Mouse (Mus musculus) midbrain, embryonic 13.5 days (tissue): ENCODE results near the gene A930002H24Rik. TPM values are rescaled to one million over a fixed set of nuclear protein-coding genes. Genes with fewer than 3 reads are reported as not detected.
"Not testable (repeated sequence)": the region's sequence is repeated elsewhere in the genome, so short reads cannot be mapped to it uniquely, and the experiment has no call there.

Experiments
- ATAC-seq: fragments of 200-750 bp; cut with Nextera tagmentation; 2 replicates; pipeline ENCODE4 v1.8.0; 2017; ENCODE audit warnings: mild to moderate bottlenecking, moderate TSS enrichment, moderate library complexity
- H3K27ac ChIP-seq: fragments of 300-500 bp; sonication (generic); 2 replicates; pipeline ENCODE4 v1.5.1; 2015; ENCODE audit warnings: inconsistent platforms, mild to moderate bottlenecking, moderate library complexity
- H3K27me3 ChIP-seq: fragments of 300-500 bp; sonication (generic); 2 replicates; pipeline ENCODE4 v1.6.1; 2015; ENCODE audit warnings: mild to moderate bottlenecking, inconsistent platforms
- H3K36me3 ChIP-seq: fragments of 300-500 bp; sonication (generic); 2 replicates; pipeline ENCODE4 v1.6.1; 2015; ENCODE audit warnings: mild to moderate bottlenecking, inconsistent platforms
- H3K4me1 ChIP-seq: fragments of 300-500 bp; sonication (generic); replicated peaks from 2 replicates; pipeline ENCODE4 v1.6.1; 2015; ENCODE audit warnings: inconsistent platforms
- H3K4me2 ChIP-seq: fragments of 300-500 bp; sonication (generic); replicated peaks from 2 replicates; pipeline ENCODE4 v1.6.1; 2015; ENCODE audit warnings: moderate library complexity, mild to moderate bottlenecking, inconsistent platforms
- H3K4me3 ChIP-seq: fragments of 300-500 bp; sonication (generic); replicated peaks from 2 replicates; pipeline ENCODE4 v1.5.1; 2015; ENCODE audit warnings: mild to moderate bottlenecking, inconsistent platforms
- H3K9ac ChIP-seq: fragments of 300-500 bp; sonication (generic); replicated peaks from 2 replicates; pipeline ENCODE4 v1.6.1; 2015; ENCODE audit warnings: mild to moderate bottlenecking, inconsistent platforms
- H3K9me3 ChIP-seq: fragments of 300-500 bp; sonication (generic); 2 replicates; pipeline ENCODE4 v1.6.1; 2016; ENCODE audit warnings: mild to moderate bottlenecking, inconsistent platforms
- WGBS: fragments of 180-500 bp; shearing (Covaris S2); methylation state at CpG from one replicate; pipeline ENCODE4 v1.1.7; 2015; 5-methylcytosine and 5-hydroxymethylcytosine counted together
- polyA plus RNA-seq: library from polyadenylated mRNA; unstranded; fragments of >200 nt; fragmentation: Nextera tagmentation; extraction: Ambion mirVana; gene quantifications from 2 replicates; pipeline ENCODE4 v1.2.1, GENCODE M21; 2015

Gene A930002H24Rik
- polyA plus RNA-seq, 1 experiment from 2014 or later: 1.8 TPM

DNA sequence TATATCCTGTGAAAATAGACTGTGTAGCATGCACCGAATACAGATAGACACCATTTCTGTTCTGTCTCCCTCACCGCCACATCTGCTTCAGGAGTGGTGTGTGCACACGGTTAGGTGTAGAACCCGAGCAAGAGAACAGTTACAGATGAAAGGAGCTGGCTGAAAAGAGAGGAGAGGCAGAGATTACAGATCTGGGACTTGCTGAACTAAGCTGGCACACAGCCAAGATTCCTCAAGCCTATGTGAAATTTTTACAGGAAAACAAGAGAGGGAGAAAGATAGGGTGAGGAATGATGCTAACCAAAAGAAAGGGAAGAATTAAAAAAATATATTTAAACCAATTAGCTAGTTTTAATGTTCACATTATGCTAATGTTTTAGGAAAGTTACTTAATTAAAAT, 2.6 kb downstream of the A930002H24Rik start:
- H3K4me1 ChIP-seq: peaks cover 16% of the 10 kb centered on the region; the same call in 1 of the 2 replicates
- no peak overlapping the region for H3K4me2 ChIP-seq
- H3K36me3 ChIP-seq: no peaks in the 10 kb centered on the region
- no peak overlapping the region for H3K9ac ChIP-seq
- no peak for ATAC-seq
- 53% methylated on average over 4 of the region's 4 CpGs for WGBS
- H3K27me3 ChIP-seq: 0 out of 2 replicates have a peak, but pooled peaks cover 6% of the 10 kb centered on the region
- no peak overlapping the region for H3K27ac ChIP-seq
- no peak overlapping the region for H3K4me3 ChIP-seq
- no peaks in the 10 kb centered on the region for H3K9me3 ChIP-seq

DNA sequence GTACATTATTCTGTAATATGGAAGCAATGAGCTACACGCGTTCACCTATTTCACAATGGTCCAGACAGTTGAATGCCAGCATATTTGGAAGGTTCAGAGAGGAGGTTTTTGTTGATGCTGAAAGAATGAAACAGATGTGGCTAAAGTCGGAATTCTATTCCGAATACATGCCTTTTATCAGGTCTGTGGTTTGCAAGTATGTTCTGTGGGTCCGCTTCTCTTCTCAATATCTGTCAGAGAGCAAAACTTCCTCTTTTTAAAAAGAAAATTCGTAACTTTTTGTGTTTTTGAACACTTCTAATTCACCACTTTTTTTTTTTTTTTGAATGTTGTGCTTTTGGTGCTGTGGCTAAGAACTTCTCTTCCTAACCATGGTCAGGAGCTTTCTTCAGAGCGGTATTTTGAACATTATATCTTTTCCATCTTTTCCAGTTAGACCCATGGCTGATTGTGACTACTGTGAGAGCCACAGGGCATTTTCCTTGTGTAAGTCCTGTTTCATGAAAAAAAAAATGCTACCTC, 6.5 kb downstream of the A930002H24Rik start:
- Histone ChIP-seq H3K27me3 (0 out of 2 replicates have a peak, but pooled peaks cover 3% of the 10 kb centered on the region), H3K27ac (no peak overlapping the region), H3K4me3 (no peak overlapping the region), H3K4me2 (no peak overlapping the region), H3K36me3 (no peaks in the 10 kb centered on the region), H3K9me3 (no peaks in the 10 kb centered on the region), H3K4me1 (peaks cover 3% of the 10 kb centered on the region; the same call in 1 of the 2 replicates), H3K9ac (no peak overlapping the region)
- WGBS: 91% methylated on average over 7 of the region's 7 CpGs
- ATAC-seq: no peak

DNA sequence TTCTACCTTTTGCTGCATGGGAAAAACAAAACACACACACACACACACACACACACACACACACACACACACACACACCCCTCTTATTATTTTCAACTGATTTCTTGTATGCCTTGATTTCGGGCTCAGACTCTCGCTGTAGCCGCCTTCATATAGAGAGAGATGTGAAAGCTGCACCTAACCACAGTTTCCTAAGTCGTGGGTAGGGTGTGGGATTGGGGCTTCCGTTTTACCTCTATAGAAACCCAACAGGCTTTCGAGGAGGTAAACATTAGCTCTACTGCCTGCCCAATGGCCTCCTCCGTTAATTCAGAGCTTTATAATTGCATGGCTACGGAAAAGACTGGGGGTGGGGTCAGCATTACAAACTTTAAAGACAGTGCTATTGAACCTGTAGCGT, 13.6 kb downstream of the A930002H24Rik start:
- ATAC-seq: no peak; the same call in 1 of the 2 replicates
- Histone ChIP-seq H3K36me3 (no peaks in the 10 kb centered on the region), H3K4me3 (no peak overlapping the region; the same call in 1 of the 2 replicates), H3K4me1 (peaks cover 7% of the 10 kb centered on the region; the same call in 1 of the 2 replicates), H3K9ac (no peak overlapping the region), H3K27ac (no peak overlapping the region; the same call in 1 of the 2 replicates), H3K4me2 (peak overlapping the region; percentile 56; the same call in 1 of the 2 replicates), H3K9me3 (no peaks in the 10 kb centered on the region), H3K27me3 (no peaks in the 10 kb centered on the region)
- WGBS: 87% methylated on average over 9 of the region's 9 CpGs

DNA sequence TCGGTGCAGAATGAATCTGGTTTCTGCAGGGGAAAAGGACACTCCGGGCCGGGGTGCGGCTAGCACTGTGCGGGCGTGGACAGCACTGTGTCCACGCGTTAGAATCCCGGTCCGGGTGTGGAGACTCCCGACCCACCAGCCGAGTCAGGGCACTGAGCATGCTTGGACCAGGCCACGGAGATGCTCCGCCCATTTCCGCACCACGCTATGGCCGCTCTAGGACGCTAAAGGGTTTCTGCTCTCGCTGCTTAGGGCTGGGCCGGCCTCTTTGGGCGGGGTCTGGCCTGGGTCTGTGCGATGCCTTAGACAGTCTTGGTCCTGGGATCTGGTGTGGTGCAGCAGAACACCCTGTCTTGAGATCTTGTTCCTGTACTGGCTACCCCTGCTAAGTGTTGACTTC, 14.0 kb downstream of the A930002H24Rik start:
- H3K4me1 ChIP-seq: peaks cover 7% of the 10 kb centered on the region; the same call in 1 of the 2 replicates
- peak overlapping the region; percentile 56 for H3K4me2 ChIP-seq
- no peaks in the 10 kb centered on the region for H3K36me3 ChIP-seq
- peak; percentile 100 for ATAC-seq
- H3K27me3 ChIP-seq: no peaks in the 10 kb centered on the region
- peak overlapping the region; percentile 67 for H3K4me3 ChIP-seq
- no peak overlapping the region; the same call in 1 of the 2 replicates for H3K27ac ChIP-seq
- H3K9me3 ChIP-seq: no peaks in the 10 kb centered on the region
- 0% methylated on average over 22 of the region's 22 CpGs for WGBS
- peak overlapping the region; percentile 81 for H3K9ac ChIP-seq

DNA sequence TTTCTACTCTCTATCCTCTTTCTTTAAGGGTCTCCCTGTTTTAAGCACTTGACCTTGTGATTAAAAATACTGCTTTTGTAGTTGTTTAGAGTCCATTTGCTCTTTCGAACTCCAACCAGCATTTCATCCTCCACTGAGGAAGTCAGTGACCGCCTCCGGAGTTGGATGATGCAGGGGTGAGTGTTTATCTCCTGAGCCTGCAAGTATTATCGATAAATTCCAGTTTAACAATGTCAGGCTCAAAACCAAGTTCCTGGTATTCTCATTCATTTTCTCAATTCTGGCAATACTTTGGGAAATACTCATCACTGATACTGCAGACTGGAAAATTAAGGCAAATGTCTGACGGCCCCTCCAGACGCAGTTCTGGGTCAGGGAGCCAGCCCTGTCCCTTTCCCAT, 14.4 kb downstream of the A930002H24Rik start:
- no peak overlapping the region for H3K27ac ChIP-seq
- H3K4me1 ChIP-seq: peaks cover 7% of the 10 kb centered on the region; the same call in 1 of the 2 replicates
- 4% methylated on average over 6 of the region's 6 CpGs for WGBS
- ATAC-seq: peak; percentile 5; the same call in 1 of the 2 replicates
- peak overlapping the region; percentile 81 for H3K9ac ChIP-seq
- peak overlapping the region; percentile 56 for H3K4me2 ChIP-seq
- no peaks in the 10 kb centered on the region for H3K9me3 ChIP-seq
- peak overlapping the region; percentile 67 for H3K4me3 ChIP-seq
- H3K27me3 ChIP-seq: no peaks in the 10 kb centered on the region
- H3K36me3 ChIP-seq: no peaks in the 10 kb centered on the region

DNA sequence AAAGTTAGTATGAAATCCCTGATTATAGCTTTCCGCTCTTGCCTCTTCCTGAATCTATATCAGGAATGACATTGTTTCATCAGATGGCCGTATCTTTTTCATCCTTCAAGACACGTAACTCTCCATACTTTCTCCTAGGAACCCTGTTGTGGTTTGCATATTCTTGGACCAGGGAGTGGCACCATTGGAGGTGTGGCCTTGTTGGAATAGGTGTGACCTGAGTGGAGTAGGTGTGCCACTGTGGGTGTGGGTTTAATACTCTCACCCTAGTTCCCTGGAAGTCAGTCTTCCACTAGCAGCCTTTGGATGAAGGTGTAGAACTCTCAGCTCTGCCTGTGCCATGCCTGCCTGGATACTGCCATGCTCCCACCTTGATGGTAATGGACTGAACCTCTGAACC, 17.8 kb downstream of the A930002H24Rik start:
- not testable (repeated sequence) for ATAC-seq
- WGBS: 95% methylated on average over 3 of the region's 3 CpGs

DNA sequence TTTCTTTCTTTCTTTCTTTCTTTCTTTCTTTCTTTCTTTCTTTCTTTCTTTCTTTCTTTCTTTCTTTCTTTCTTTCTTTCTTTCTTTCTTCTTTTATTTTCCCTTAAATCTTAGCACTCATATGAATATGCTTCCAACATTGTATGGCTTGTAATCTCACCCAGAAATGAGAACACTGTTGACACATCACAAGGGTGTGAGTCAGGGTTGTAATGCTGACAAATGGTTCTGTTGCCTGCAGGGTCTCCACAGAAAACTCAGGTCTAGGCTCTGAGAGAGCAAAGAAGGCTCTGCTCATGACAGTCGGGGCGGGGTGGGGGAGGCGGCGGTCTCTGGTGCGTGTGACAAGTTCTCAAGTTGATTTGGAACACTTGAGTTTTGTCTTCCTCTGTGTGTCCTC, 18.7 kb downstream of the A930002H24Rik start:
- Histone ChIP-seq H3K9me3 (no peaks in the 10 kb centered on the region), H3K4me2 (no peak overlapping the region), H3K9ac (no peak overlapping the region), H3K36me3 (no peaks in the 10 kb centered on the region), H3K4me3 (no peak overlapping the region), H3K27me3 (no peaks in the 10 kb centered on the region), H3K27ac (no peak overlapping the region), H3K4me1 (peaks cover 7% of the 10 kb centered on the region; the same call in 1 of the 2 replicates)
- ATAC-seq: no peak
- 77% methylated on average over 5 of the region's 5 CpGs for WGBS

More for the DNA sequence above, 17.8 kb downstream of the A930002H24Rik start:
- not testable (repeated sequence) for H3K9me3 ChIP-seq, H3K36me3 ChIP-seq, H3K4me2 ChIP-seq, H3K4me3 ChIP-seq, H3K27me3 ChIP-seq, H3K9ac ChIP-seq, H3K4me1 ChIP-seq, H3K27ac ChIP-seq

DNA sequence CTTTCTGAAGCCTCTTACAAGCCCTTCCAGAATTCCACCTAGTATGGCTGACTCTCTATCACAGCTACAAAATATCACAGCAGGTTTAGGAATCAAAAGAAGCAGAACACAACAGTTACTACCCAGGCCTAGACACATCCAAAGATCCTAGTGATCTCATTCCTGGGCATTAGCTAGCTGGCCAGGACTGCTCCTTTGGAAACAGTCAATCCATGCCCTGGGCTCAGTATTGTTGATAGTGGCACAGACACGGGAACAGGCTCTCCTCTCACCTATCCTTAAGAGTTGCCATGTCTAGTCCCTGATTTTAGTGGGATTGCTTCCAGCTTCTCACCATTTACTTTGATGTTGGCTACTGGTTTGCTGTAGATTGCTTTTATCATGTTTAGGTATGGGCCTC, 21.4 kb downstream of the A930002H24Rik start:
- H3K27me3 ChIP-seq: no peaks in the 10 kb centered on the region
- ATAC-seq: no peak
- WGBS: 96% methylated on average over 1 of the region's 1 CpGs
- H3K4me2 ChIP-seq: no peak overlapping the region
- no peaks in the 10 kb centered on the region for H3K36me3 ChIP-seq
- no peak overlapping the region for H3K9ac ChIP-seq
- H3K4me1 ChIP-seq: no peaks in the 10 kb centered on the region
- H3K9me3 ChIP-seq: no peaks in the 10 kb centered on the region
- H3K4me3 ChIP-seq: no peak overlapping the region
- no peak overlapping the region for H3K27ac ChIP-seq

DNA sequence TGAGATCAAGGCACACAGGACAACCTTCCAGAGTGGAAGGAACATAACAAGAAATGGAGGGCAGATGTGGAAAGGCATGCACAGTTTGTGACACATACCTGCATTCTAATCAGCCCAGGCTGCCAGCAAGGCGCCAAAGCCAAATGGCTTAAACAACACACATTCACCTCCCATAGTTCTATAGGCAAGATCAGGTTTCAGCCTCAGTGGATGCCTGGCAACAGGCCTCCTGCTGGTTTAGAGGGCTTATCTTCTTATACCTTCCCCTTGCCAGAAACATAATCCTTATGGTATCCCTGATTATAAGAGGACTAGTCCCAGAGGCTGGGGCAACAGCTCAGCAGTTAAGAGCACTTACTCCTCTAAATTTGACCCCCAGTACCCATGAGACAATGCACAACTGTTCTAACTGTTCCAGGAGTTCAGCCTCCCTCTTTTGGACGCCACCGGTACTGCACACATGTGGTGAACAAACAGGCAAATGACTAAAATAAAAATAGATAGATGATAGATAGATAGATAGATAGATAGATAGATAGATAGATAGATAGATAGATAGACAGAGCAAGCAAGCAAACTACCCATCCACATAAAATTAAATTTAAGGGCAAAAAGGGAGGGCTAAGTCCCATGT, 23.8 kb downstream of the A930002H24Rik start:
- no peaks in the 10 kb centered on the region for H3K9me3 ChIP-seq
- no peak overlapping the region for H3K9ac ChIP-seq
- WGBS: 92% methylated on average over 3 of the region's 3 CpGs
- no peak for ATAC-seq
- no peaks in the 10 kb centered on the region for H3K36me3 ChIP-seq
- H3K27me3 ChIP-seq: no peaks in the 10 kb centered on the region
- no peaks in the 10 kb centered on the region; the same call in 1 of the 2 replicates for H3K4me1 ChIP-seq
- no peak overlapping the region for H3K4me2 ChIP-seq
- no peak overlapping the region for H3K4me3 ChIP-seq
- no peak overlapping the region for H3K27ac ChIP-seq

DNA sequence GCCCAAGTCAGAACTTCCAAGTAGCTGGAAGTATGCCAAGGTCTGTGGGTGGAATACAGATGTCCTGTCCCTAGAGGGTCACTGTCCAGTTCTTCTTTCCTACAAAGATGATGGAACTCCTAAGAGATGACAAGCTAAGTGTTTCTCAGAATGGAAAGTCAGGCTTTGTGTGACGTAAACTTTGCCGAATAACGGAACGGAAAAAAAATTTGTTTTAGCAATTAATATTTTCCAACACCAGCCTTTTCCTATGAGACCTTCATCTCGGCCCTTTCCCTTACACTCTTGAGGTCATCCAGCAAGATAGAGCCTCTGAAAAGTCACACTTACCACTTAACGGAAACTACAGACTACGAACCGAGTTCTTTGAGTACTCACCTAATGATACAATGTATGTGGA, 25.4 kb downstream of the A930002H24Rik start:
- WGBS: 94% methylated on average over 8 of the region's 8 CpGs
- H3K4me1 ChIP-seq: no peaks in the 10 kb centered on the region; the same call in 1 of the 2 replicates
- no peak overlapping the region for H3K4me2 ChIP-seq
- H3K36me3 ChIP-seq: no peaks in the 10 kb centered on the region
- H3K9ac ChIP-seq: no peak overlapping the region
- no peaks in the 10 kb centered on the region for H3K9me3 ChIP-seq
- no peak overlapping the region for H3K4me3 ChIP-seq
- H3K27me3 ChIP-seq: no peaks in the 10 kb centered on the region
- ATAC-seq: no peak
- H3K27ac ChIP-seq: no peak overlapping the region

DNA sequence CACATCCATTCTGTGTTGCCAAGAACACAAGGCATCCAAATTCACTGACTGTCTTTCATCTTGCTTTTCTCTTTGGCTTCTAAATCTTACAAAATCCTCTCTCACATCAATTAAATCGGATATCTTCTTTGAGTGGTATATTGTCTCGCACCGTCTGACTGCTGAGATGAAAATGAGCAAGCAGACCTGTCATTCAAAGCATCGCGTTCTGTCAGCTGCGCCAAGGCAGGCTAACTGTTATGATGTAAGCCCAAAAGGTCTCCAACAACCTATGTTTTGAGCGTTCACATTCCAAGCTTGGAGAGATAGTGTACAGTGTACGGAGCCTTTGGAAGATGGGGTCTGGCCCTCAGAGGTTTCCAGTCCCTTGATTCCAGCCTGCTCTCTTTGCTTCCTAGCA, 26.9 kb downstream of the A930002H24Rik start:
- ATAC-seq: no peak
- H3K9me3 ChIP-seq: no peaks in the 10 kb centered on the region
- no peaks in the 10 kb centered on the region for H3K36me3 ChIP-seq
- peaks cover 3% of the 10 kb centered on the region; the same call in 1 of the 2 replicates for H3K4me1 ChIP-seq
- no peak overlapping the region for H3K4me3 ChIP-seq
- H3K4me2 ChIP-seq: no peak overlapping the region
- no peak overlapping the region for H3K9ac ChIP-seq
- 72% methylated on average over 8 of the region's 8 CpGs for WGBS
- no peaks in the 10 kb centered on the region for H3K27me3 ChIP-seq
- H3K27ac ChIP-seq: no peak overlapping the region

DNA sequence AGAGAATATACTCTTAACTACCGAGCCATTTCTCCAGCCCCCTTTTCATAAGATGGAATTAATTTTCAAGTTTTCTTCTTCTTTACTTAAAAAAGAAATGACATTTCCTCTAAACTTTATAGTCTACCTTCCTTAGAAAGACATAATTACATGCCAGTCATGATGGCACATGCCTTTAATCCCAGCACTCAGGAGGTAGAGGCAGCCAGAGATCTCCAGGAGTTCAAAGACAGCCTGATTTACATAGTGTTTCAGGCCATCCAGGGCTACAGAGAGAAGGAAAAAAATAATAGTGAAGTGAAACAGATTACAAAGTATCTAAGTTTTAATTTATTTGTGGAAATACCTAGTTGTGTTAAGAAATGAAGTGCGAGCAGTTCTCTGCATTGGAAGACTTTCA, 27.4 kb downstream of the A930002H24Rik start:
- no peaks in the 10 kb centered on the region for H3K9me3 ChIP-seq
- no peak overlapping the region for H3K9ac ChIP-seq
- 89% methylated on average over 2 of the region's 2 CpGs for WGBS
- no peak overlapping the region for H3K27ac ChIP-seq
- H3K36me3 ChIP-seq: no peaks in the 10 kb centered on the region
- no peak overlapping the region for H3K4me2 ChIP-seq
- peaks cover 7% of the 10 kb centered on the region for H3K4me1 ChIP-seq
- no peaks in the 10 kb centered on the region for H3K27me3 ChIP-seq
- no peak overlapping the region for H3K4me3 ChIP-seq
- no peak for ATAC-seq
